Mouse (Mus musculus) MEL (cell line): Measurements from ENCODE around the gene Myom1. TPM values are rescaled to one million over a fixed set of nuclear protein-coding genes. Genes with fewer than 3 reads are reported as not detected.

ENCODE experiments used
- DNase-seq: peaks from one replicate; pipeline ENCODE4 v3.0.0; 2011; ENCODE audit warnings: low read depth, low spot score
- H3K27ac ChIP-seq: 2 replicates; pipeline ENCODE4 v1.5.1; 2012; ENCODE audit warnings: low read depth, mild to moderate bottlenecking, control low read depth, low read length, moderate library complexity; ENCODE audit not compliant: control insufficient read depth
- H3K27me3 ChIP-seq, 2 experiments: fragments of 150-350 bp in 1 of 2; sonication (generic) in 1 of 2; 2 replicates each; pipeline ENCODE4 v1.6.1; 2012; ENCODE audit warnings: low read length in 2 of 2, mild to moderate bottlenecking in 2 of 2, improper control_type of control experiment in 1 of 2, moderate library complexity in 1 of 2; ENCODE audit not compliant: insufficient read depth in 2 of 2, control insufficient read depth in 1 of 2
- H3K36me3 ChIP-seq, 2 experiments: 2 replicates each; pipeline ENCODE4 v1.6.1; 2012 to 2014; ENCODE audit warnings: low read length in 2 of 2, improper control_type of control experiment in 1 of 2, inconsistent platforms in 1 of 2, mild to moderate bottlenecking in 1 of 2; ENCODE audit not compliant: insufficient read depth in 2 of 2, control insufficient read depth in 1 of 2
- H3K4me1 ChIP-seq, 2 experiments: fragments of 150-350 bp in 1 of 2; sonication (generic) in 1 of 2; 2 replicates each; pipeline ENCODE4 v1.6.1; 2012; ENCODE audit warnings: low read length in 2 of 2, improper control_type of control experiment in 1 of 2, mild to moderate bottlenecking in 1 of 2; ENCODE audit not compliant: insufficient read depth in 2 of 2, control insufficient read depth in 1 of 2
- H3K4me3 ChIP-seq, 2 experiments: fragments of 150-350 bp in 1 of 2; sonication (generic) in 1 of 2; 2 replicates each; pipeline ENCODE4 v1.5.1; 2012; ENCODE audit warnings: low read depth in 2 of 2, low read length in 2 of 2, mild to moderate bottlenecking in 2 of 2, moderate library complexity in 2 of 2, control low read depth in 1 of 2, improper control_type of control experiment in 1 of 2; ENCODE audit not compliant: control insufficient read depth in 1 of 2, insufficient read depth in 1 of 2
- H3K79me2 ChIP-seq: 2 replicates; pipeline ENCODE4 v1.6.1; 2012; ENCODE audit warnings: mild to moderate bottlenecking, low read length, moderate library complexity; ENCODE audit not compliant: control insufficient read depth, poor library complexity, insufficient read depth
- H3K9ac ChIP-seq: 2 replicates; pipeline ENCODE4 v1.6.1; 2012; ENCODE audit warnings: low read depth, mild to moderate bottlenecking, control low read depth, low read length, moderate library complexity; ENCODE audit not compliant: control insufficient read depth, poor library complexity, severe bottlenecking
- H3K9me3 ChIP-seq: fragments of 150-350 bp; sonication (generic); replicated peaks from 2 replicates; pipeline ENCODE4 v1.6.1; 2012; ENCODE audit warnings: mild to moderate bottlenecking, low read length, improper control_type of control experiment, moderate library complexity; ENCODE audit not compliant: insufficient read depth
- ELF1 ChIP-seq: IDR thresholded peaks from 2 replicates; pipeline ENCODE4 v1.6.1; 2014; ENCODE audit warnings: low read depth, mild to moderate bottlenecking, inconsistent platforms, low read length, improper control_type of control experiment, moderate library complexity
- EP300 ChIP-seq, 2 experiments: IDR thresholded peaks; 2 replicates each; pipeline ENCODE4 v1.6.1; 2011; ENCODE audit warnings: improper control_type of control experiment in 2 of 2, low read length in 2 of 2, low read depth in 1 of 2, mild to moderate bottlenecking in 1 of 2
- ETS1 ChIP-seq: IDR thresholded peaks from 2 replicates; pipeline ENCODE4 v1.6.1; 2012; ENCODE audit warnings: low read depth, mild to moderate bottlenecking, inconsistent platforms, low read length, improper control_type of control experiment, moderate library complexity
- GABPA ChIP-seq: IDR thresholded peaks from 2 replicates; pipeline ENCODE4 v1.6.1; 2012; ENCODE audit warnings: low read depth, mild to moderate bottlenecking, inconsistent platforms, low read length, improper control_type of control experiment, moderate library complexity
- HCFC1 ChIP-seq: IDR thresholded peaks from 2 replicates; pipeline ENCODE4 v1.6.1; 2012; ENCODE audit warnings: low read depth, mild to moderate bottlenecking, inconsistent platforms, low read length, improper control_type of control experiment, moderate library complexity
- JUND ChIP-seq: IDR thresholded peaks from 2 replicates; pipeline ENCODE4 v1.6.1; 2011; ENCODE audit warnings: low read depth, mild to moderate bottlenecking, improper control_type of control experiment, low read length
- MAFK ChIP-seq: IDR thresholded peaks from 2 replicates; pipeline ENCODE4 v1.6.1; 2011; ENCODE audit warnings: low read depth, mild to moderate bottlenecking, low read length, improper control_type of control experiment, borderline replicate concordance
- MYC ChIP-seq: IDR thresholded peaks from 2 replicates; pipeline ENCODE4 v1.6.1; 2011; ENCODE audit warnings: low read depth, mild to moderate bottlenecking, low read length, improper control_type of control experiment, moderate library complexity
- POLR2A ChIP-seq, 2 experiments: IDR thresholded peaks; 2 replicates each; pipeline ENCODE4 v1.6.1; 2011 to 2012; ENCODE audit warnings: low read length in 2 of 2, mild to moderate bottlenecking in 2 of 2, control low read depth in 1 of 2, improper control_type of control experiment in 1 of 2, low read depth in 1 of 2, moderate library complexity in 1 of 2; ENCODE audit not compliant: control insufficient read depth in 1 of 2, insufficient read depth in 1 of 2, poor library complexity in 1 of 2
- RAD21 ChIP-seq: IDR thresholded peaks from 2 replicates; pipeline ENCODE4 v1.6.1; 2011; ENCODE audit warnings: mild to moderate bottlenecking, low read depth, low read length, improper control_type of control experiment
- RCOR1 ChIP-seq: IDR thresholded peaks from 2 replicates; pipeline ENCODE4 v1.6.1; 2012; ENCODE audit warnings: low read depth, mild to moderate bottlenecking, inconsistent platforms, low read length, improper control_type of control experiment
- SIN3A ChIP-seq: IDR thresholded peaks from 2 replicates; pipeline ENCODE4 v1.6.1; 2012; ENCODE audit warnings: low read length, improper control_type of control experiment, inconsistent platforms
- TCF12 ChIP-seq: IDR thresholded peaks from 2 replicates; pipeline ENCODE4 v1.6.1; 2014; ENCODE audit warnings: low read depth, mild to moderate bottlenecking, inconsistent platforms, low read length, improper control_type of control experiment, moderate library complexity
- UBTF ChIP-seq: IDR thresholded peaks from 2 replicates; pipeline ENCODE4 v1.6.1; 2012; ENCODE audit warnings: low read depth, mild to moderate bottlenecking, inconsistent platforms, low read length, improper control_type of control experiment, moderate library complexity, borderline replicate concordance; ENCODE audit not compliant: insufficient read depth
- USF1 ChIP-seq: IDR thresholded peaks from 2 replicates; pipeline ENCODE4 v1.6.1; 2014; ENCODE audit warnings: low read depth, mild to moderate bottlenecking, inconsistent platforms, low read length, improper control_type of control experiment, moderate library complexity
- polyA plus RNA-seq, 2 experiments: library from polyadenylated mRNA; stranded (reverse) in 1 of 2; unstranded in 1 of 2; fragments of >175 nt in 1 of 2; fragments of >200 nt in 1 of 2; gene quantifications; 2 replicates each; pipeline versions ENCODE4 v1.2.1 to v1.2.4; 2012; ENCODE audit warnings: low replicate concordance in 2 of 2, low read depth in 1 of 2; ENCODE audit not compliant: insufficient read length in 2 of 2, insufficient read depth in 1 of 2, missing spikeins in 1 of 2
- total RNA-seq: library from RNA; depleted of rRNA; stranded (reverse); fragments of 300-350 nt; gene quantifications from 2 replicates; pipeline ENCODE4 v1.2.3, GENCODE M21; 2012

The Myom1 gene
- total and polyA plus RNA-seq, 3 experiments = 0.65 to 0.79 TPM; not detected in 1

DNA sequence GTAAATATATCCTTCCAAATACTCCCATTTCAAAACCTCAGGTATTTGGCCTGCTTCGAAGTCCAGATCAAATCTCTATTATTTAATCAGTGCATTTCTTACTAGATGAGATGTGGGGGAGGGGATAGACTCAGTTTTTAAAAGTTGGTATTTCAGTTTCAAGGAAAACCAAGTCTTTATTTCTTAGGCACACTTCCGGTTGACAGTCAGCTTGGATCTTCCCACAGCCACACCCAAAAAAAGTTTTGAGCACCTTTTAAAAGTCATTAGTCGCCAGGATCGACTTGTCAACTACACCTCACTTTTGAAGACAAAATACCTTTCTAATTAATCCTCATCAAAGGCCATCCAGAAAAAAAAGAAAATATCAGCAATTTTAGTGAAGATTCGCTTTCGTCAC, 1.4 kb upstream of the Myom1 start:
- DNase-seq = peak; percentile 53
- Histone ChIP-seq H3K79me2 (peaks cover 48% of the 10 kb centered on the region), H3K27ac (peak overlapping the region; percentile 96; the same call in 1 of the 2 replicates), H3K9ac (peak overlapping the region; percentile 99), H3K9me3 (no peaks in the 10 kb centered on the region), H3K4me3 (peak overlapping the region; percentile 94 to 98), H3K4me1 (peaks cover 6 to 21% of the 10 kb centered on the region in 2 experiments; a peak in 3 of 4 replicates), H3K27me3 (no peaks in the 10 kb centered on the region), H3K36me3 (peaks cover 0 to 18% of the 10 kb centered on the region in 2 experiments; a peak in 2 of 4 replicates)
- TF ChIP-seq MAFK (peak; percentile 36; the same call in 1 of the 2 replicates), MYC (peak; percentile 48; the same call in 1 of the 2 replicates), TCF12 (0 out of 2 replicates have a peak, but pooled peaks have one; percentile 4), ETS1 (0 out of 2 replicates have a peak, but pooled peaks have one; percentile 9), SIN3A (peak; percentile 65; the same call in 1 of the 2 replicates), RAD21 (no peak), HCFC1 (no peak; the same call in 1 of the 2 replicates), UBTF (no peak), GABPA (no peak), POLR2A (IDR thresholded peaks at IDR 0.05; ENCODE audit: control insufficient read depth in 1 of 2, insufficient read depth in 1 of 2, low read depth in 1 of 2, low read length in 2 of 2, poor library complexity in 1 of 2) (no peak), EP300 (IDR thresholded peaks at IDR 0.05; ENCODE audit: low read depth in 1 of 2, low read length in 2 of 2) (peak in 1 of 2 experiments; percentile 36; a peak in 2 of 4 replicates), RCOR1 (peak; percentile 28; the same call in 1 of the 2 replicates), ELF1 (0 out of 2 replicates have a peak, but pooled peaks have one; percentile 55), USF1 (0 out of 2 replicates have a peak, but pooled peaks have one; percentile 3)

- Histone ChIP-seq H3K27ac (peak overlapping the region; percentile 96), H3K4me3 (peak overlapping the region; percentile 94 to 98), H3K79me2 (peaks cover 48% of the 10 kb centered on the region), H3K4me1 (peaks cover 6 to 21% of the 10 kb centered on the region in 2 experiments; a peak in 3 of 4 replicates), H3K27me3 (no peaks in the 10 kb centered on the region), H3K9ac (peak overlapping the region; percentile 99), H3K36me3 (peaks cover 0 to 18% of the 10 kb centered on the region in 2 experiments; a peak in 2 of 4 replicates), H3K9me3 (no peaks in the 10 kb centered on the region)
- peak; percentile 74 for DNase-seq
- TF ChIP-seq UBTF = 0 out of 2 replicates have a peak, but pooled peaks have one; percentile 80
- TF ChIP-seq JUND = no peak
These were observed 743 bp upstream of the Myom1 start for GRCm38 (mm10) chr17:71001699-71002080.
